Mouse (Mus musculus): ENCODE measurements around the gene Gm13694.

The Gm13694 gene

DNA sequence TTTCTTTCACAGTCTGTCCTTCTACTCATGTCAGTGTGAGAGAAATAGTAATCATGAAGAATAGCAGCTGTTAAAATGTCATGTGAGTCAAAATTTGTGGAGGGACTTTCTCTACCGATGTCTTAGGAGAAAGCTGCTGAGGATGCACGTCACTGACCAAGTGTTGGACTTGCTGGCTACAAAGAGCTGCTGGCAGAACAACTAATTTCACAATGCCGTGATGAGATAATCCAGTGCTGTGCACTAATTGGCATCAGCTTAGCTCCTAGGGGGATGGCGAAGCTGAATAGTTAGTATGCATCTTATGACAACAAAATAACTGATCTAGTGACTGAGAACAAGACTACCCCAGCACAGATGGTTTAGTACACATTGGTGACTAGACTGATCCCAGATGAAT, 46.5 kb downstream of the Gm13694 start:
- peak; percentile 80 to 84 for DNase-seq (ENCODE audit: low spot score in 2 of 2)
